Comparison of ENCODE assay signal across 1 mouse cellular context in the genomic region with DNA sequence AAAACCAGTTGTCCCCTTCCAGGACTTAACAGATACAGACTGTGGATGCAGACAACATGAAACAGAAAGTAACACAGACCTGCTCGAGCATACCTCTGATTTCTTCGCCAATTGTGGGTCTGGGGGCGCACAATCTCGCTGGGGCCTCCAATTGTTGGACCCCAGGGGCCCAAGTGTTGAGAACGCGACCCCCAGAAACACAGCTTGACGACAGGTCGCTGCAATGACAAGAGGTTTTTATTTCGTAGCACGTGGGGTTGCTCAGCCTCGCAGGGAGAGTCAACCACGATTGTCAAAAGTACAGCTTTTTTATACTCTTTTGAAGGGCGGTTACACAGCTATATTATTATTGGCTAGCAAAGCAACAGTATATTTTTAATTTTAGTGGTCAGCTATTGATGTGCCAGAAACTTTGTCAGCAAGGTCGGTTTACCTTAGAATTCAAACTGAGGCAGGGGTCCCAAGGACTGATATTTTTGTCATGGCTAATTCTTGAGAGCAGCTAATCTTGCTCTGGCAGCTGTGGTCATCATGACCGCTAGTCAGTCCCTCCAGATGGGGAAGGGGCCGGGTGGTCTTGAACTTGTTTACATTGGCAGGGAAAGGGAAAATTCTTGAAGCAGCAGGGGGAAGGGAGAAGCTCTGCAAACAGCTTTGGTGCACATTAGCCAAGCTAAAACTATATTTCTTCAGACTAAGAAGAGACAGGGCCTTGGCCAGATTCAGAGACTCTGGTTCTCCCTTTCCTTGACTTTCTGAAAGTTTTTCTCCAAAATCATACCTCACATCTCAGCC.
TF ChIP-seq lines count a peak whose summit lies in the region.

No protein-coding gene starts in this region.

TF ChIP-seq in MEL, 35 proteins besides CTCF, POLR2A, EP300 and RAD21:
- no peak for TF ChIP-seq ZC3H11A (IDR thresholded peaks at IDR 0.05; ENCODE audit: low read depth, low read length)
- TF ChIP-seq MXI1 (IDR thresholded peaks at IDR 0.05; ENCODE audit: low read depth, low read length): peak; percentile 84; the same call in 1 of the 2 replicates
- TF ChIP-seq MYC (IDR thresholded peaks at IDR 0.05; ENCODE audit: low read depth, low read length): peak; percentile 26; the same call in 1 of the 2 replicates
- peak; percentile 23; the same call in 1 of the 2 replicates for TF ChIP-seq USF1 (IDR thresholded peaks at IDR 0.05; ENCODE audit: low read depth, low read length)
- TF ChIP-seq MAX (IDR thresholded peaks at IDR 0.05; ENCODE audit: low read length): peak; percentile 77
- TF ChIP-seq E2F4 (IDR thresholded peaks at IDR 0.05; ENCODE audit: borderline replicate concordance, low read depth, low read length): no peak
- TF ChIP-seq GABPA (IDR thresholded peaks at IDR 0.05; ENCODE audit: low read depth, low read length): no peak
- peak; percentile 27; the same call in 1 of the 2 replicates for TF ChIP-seq SIN3A (IDR thresholded peaks at IDR 0.05; ENCODE audit: low read length)
- TF ChIP-seq ETS1 (IDR thresholded peaks at IDR 0.05; ENCODE audit: low read depth, low read length): no peak
